Mouse (Mus musculus) heart, adult 2 months (tissue): ENCODE results near the gene Thap8. TPM values are rescaled to one million over a fixed set of nuclear protein-coding genes. Genes with fewer than 3 reads are reported as not detected.

Experiments
- DNase-seq, 2 experiments: peaks; one replicate each; pipeline ENCODE4 v3.0.0; 2021
- H3K27ac ChIP-seq: fragments of 200-600 bp; 2 replicates; pipeline ENCODE4 v1.8.1; 2022
- H3K27me3 ChIP-seq: fragments of 200-500 bp; 2 replicates; pipeline ENCODE4 v1.6.1; 2012; ENCODE audit warnings: mild to moderate bottlenecking, low read length, inconsistent platforms, mixed read lengths; ENCODE audit not compliant: control insufficient read depth, insufficient read depth
- H3K36me3 ChIP-seq: fragments of 200-500 bp; 2 replicates; pipeline ENCODE4 v1.6.1; 2012; ENCODE audit warnings: low read length, inconsistent platforms; ENCODE audit not compliant: control insufficient read depth, insufficient read depth
- H3K4me1 ChIP-seq: fragments of 200-500 bp; 2 replicates; pipeline ENCODE4 v1.6.1; 2011; ENCODE audit warnings: low read length; ENCODE audit not compliant: control insufficient read depth, insufficient read depth
- H3K4me3 ChIP-seq: fragments of 200-600 bp; 2 replicates; pipeline ENCODE4 v1.8.1; 2022
- H3K79me2 ChIP-seq: fragments of 200-500 bp; replicated peaks from 2 replicates; pipeline ENCODE4 v1.6.1; 2012; ENCODE audit warnings: mild to moderate bottlenecking, inconsistent platforms, low read length, moderate library complexity, mixed read lengths; ENCODE audit not compliant: control insufficient read depth, insufficient read depth
- H3K9ac ChIP-seq: fragments of 200-500 bp; 2 replicates; pipeline ENCODE4 v1.6.1; 2012; ENCODE audit warnings: low read depth, mild to moderate bottlenecking, control low read depth, inconsistent platforms, low read length, mixed read lengths
- CTCF ChIP-seq: fragments of 200-600 bp; IDR thresholded peaks from 2 replicates; pipeline ENCODE4 v1.8.1; 2022; ENCODE audit warnings: antibody characterized with exemption, mild to moderate bottlenecking, moderate library complexity
- EP300 ChIP-seq: fragments of 200-500 bp; IDR thresholded peaks from 2 replicates; pipeline ENCODE4 v1.6.1; 2011; ENCODE audit warnings: low read depth, low read length, control low read depth; ENCODE audit not compliant: insufficient read depth
- POLR2A ChIP-seq: fragments of 200-500 bp; IDR thresholded peaks from 2 replicates; pipeline ENCODE4 v1.6.1; 2011; ENCODE audit warnings: mild to moderate bottlenecking, low read depth, low read length, control low read depth; ENCODE audit not compliant: insufficient read depth
- WGBS: fragments of 180-500 bp; shearing (Covaris S2); methylation state at CpG from one replicate; pipeline ENCODE4 v1.1.7; 2018; 5-methylcytosine and 5-hydroxymethylcytosine counted together
- intact Hi-C: fragments of 180-260 bp; cut with DNase I; formaldehyde crosslinking; loops from one replicate; pipeline ENCODE4 v1.15.1; 2025
- polyA plus RNA-seq: library from polyadenylated mRNA; depleted of rRNA; stranded (reverse); fragments of >200 nt; gene quantifications from 2 replicates; pipeline ENCODE4 v1.2.3, GENCODE M21; 2012
- total RNA-seq, 2 experiments: library from RNA; stranded (reverse); gene quantifications; 2 replicates each; pipeline ENCODE4 v1.2.3; 2021

The Thap8 gene
- total and polyA plus RNA-seq, 3 experiments: 0.10 TPM; not detected in 2

DNA sequence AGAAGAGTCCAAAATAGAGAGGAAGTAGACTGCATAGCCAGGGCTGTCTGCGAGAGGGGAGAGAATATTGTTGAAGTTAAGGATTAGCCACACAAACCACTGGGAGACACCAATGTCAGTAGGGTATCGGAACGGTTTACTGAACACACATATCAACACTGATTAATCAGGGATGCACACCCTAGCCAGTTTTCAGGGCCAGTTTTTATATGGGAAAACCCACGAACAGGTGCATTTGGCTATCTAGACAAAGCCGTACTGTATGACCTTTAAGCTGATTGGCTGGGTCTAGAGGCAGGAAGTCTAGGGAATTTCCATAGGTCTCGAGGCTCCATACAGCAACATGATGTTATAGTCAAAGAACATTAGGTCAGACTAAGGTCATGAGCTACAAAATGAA lies 43.0 kb downstream of the Thap8 start:
- H3K4me3 ChIP-seq: peak overlapping the region; percentile 57
- H3K27ac ChIP-seq: peak overlapping the region; percentile 96
- no peak for TF ChIP-seq EP300
- TF ChIP-seq POLR2A: no peak
- no peak for TF ChIP-seq CTCF
- H3K4me1 ChIP-seq: peaks cover 1% of the 10 kb centered on the region; the same call in 1 of the 2 replicates
- H3K79me2 ChIP-seq: no peaks in the 10 kb centered on the region
- no peaks in the 10 kb centered on the region for H3K36me3 ChIP-seq
- intact Hi-C loops: loop anchor here (1.0 kb wide), 1 partner anchor 14 kb away; no protein-coding TSS in a partner anchor
- 25% methylated on average over 6 of the region's 6 CpGs for WGBS
- no peaks in the 10 kb centered on the region for H3K27me3 ChIP-seq
- DNase-seq: no peak
- H3K9ac ChIP-seq: peak overlapping the region; percentile 76

DNA sequence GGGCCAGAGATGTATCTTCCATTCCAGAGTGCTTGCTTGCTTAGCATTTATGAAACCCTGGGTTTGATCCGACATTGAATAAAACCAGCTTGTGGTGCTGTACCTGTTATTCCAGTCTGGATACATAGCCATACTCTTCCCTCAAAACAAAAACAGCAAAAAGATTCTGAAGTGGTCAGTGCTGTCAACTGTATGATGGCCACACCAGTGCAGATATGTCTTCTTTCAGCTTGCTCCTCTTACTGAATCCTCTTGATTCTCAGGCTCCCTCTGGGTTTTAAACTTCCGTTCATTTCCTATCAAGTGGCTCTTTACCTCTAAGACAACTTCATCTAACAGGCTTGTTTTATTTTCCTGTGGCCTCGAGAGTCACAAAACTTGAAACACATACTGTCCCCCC lies 43.9 kb downstream of the Thap8 start, which contains the start of gene Sdhaf1:
Gene Sdhaf1, minus strand, starts transcription at position 101 of the 400 bp plus-strand sequence.
- Histone ChIP-seq H3K27me3 (no peaks in the 10 kb centered on the region), H3K4me1 (peaks cover 1% of the 10 kb centered on the region; the same call in 1 of the 2 replicates), H3K36me3 (no peaks in the 10 kb centered on the region), H3K79me2 (no peaks in the 10 kb centered on the region), H3K4me3 (peak within 1 kb of the TSS; percentile 57; the same call in 1 of the 2 replicates), H3K9ac (peak within 1 kb of the TSS; percentile 76), H3K27ac (peak within 1 kb of the TSS; percentile 96)
- no peak for TF ChIP-seq EP300
- no peak for TF ChIP-seq POLR2A
- no peak for TF ChIP-seq CTCF
- DNase-seq: no peak
- 75% methylated on average over 3 of the region's 3 CpGs for WGBS
- intact Hi-C loops: loop anchor here (1.0 kb wide), 1 partner anchor 14 kb away; no protein-coding TSS in a partner anchor

DNA sequence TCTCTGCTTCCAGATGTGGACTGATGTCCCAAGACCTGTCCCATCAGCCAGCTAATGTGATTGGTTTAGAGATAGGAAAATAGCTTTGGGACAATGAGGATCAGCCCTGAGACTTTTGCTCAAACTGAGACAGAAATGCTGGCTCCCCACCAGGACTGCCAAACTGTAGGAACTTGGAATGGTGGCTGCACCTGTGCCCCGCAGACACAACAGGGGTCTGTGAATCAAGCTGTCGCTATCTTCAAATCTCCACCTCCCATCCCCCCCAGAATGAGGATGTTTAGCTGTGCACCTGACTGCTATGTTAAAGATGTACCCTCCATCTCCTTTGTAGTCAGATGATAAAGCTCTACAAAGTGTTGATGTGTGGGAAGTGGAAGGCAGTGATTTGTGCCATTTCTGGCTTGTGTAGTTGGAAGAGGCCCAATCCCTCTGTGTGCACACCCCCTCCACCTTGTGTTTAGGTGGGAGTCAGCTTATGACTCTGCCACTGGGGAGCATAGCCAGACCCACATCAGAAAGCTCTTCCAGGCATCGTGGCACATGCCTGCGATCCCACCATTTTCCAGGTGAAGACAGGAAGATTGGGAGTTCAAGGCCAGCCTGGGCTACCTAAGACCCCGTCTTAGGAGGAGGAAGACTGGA lies 44.5 kb downstream of the Thap8 start:
- Histone ChIP-seq H3K79me2 (no peaks in the 10 kb centered on the region), H3K36me3 (no peaks in the 10 kb centered on the region), H3K4me1 (peaks cover 1% of the 10 kb centered on the region; the same call in 1 of the 2 replicates), H3K4me3 (no peak overlapping the region), H3K9ac (no peak overlapping the region), H3K27me3 (no peaks in the 10 kb centered on the region), H3K27ac (no peak overlapping the region)
- 83% methylated on average over 5 of the region's 5 CpGs for WGBS
- no peak for TF ChIP-seq POLR2A
- TF ChIP-seq CTCF: no peak
- TF ChIP-seq EP300: no peak
- no peak for DNase-seq
- intact Hi-C loops: no loop called here

DNA sequence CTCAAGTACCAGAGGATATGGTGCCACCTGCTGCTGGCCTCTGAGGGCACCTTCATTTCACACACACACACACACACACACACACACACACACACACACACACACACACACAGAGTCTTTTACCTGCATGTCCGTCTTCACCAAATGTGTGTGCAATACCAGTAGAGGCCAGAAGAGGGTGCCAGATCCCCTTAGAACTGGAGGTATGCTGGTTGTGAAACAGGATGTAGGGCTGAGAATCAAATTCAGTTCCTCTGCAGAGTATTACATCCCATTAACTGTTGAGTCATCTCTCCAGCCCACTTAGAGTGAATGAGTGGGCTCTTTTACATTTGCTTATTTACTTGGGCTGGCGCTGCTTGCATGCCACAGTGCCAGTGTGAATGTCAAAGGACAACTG lies 45.5 kb downstream of the Thap8 start:
- Histone ChIP-seq H3K4me3 (no peak overlapping the region), H3K27me3 (no peaks in the 10 kb centered on the region), H3K79me2 (no peaks in the 10 kb centered on the region), H3K4me1 (peaks cover 1% of the 10 kb centered on the region; the same call in 1 of the 2 replicates), H3K9ac (no peak overlapping the region), H3K27ac (no peak overlapping the region), H3K36me3 (no peaks in the 10 kb centered on the region)
- intact Hi-C loops: no loop called here
- no peak for DNase-seq
- TF ChIP-seq EP300 (no peak), CTCF (peak; percentile 61), POLR2A (no peak)
- 54% methylated on average over 2 of the region's 2 CpGs for WGBS

DNA sequence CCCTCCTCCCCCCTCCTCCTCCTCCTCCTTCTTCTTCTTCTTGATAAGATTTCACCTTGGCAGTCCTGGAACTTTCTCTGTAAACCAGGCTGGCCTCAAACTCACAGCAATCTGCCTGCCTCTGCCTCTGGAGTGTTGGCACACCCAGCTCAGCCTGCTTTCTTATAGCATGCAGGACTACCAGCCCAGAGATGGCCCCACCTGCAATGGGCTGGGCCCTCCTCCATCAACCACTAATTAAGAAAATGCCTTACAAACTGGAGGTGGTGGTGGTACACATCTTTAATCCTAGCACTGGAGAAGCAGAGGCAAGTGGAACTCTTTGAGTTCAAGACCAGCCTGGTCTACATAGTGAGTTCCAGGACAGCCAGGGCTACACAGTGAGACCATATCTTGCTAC lies 46.5 kb downstream of the Thap8 start:
- H3K27me3 ChIP-seq: no peaks in the 10 kb centered on the region
- no peak overlapping the region for H3K4me3 ChIP-seq
- no peak overlapping the region for H3K9ac ChIP-seq
- H3K79me2 ChIP-seq: no peaks in the 10 kb centered on the region
- DNase-seq: no peak
- intact Hi-C loops: no loop called here
- no peak for TF ChIP-seq EP300
- TF ChIP-seq CTCF: no peak
- no peak for TF ChIP-seq POLR2A
- no peak overlapping the region for H3K27ac ChIP-seq
- H3K36me3 ChIP-seq: no peaks in the 10 kb centered on the region
- no peaks in the 10 kb centered on the region; the same call in 1 of the 2 replicates for H3K4me1 ChIP-seq

DNA sequence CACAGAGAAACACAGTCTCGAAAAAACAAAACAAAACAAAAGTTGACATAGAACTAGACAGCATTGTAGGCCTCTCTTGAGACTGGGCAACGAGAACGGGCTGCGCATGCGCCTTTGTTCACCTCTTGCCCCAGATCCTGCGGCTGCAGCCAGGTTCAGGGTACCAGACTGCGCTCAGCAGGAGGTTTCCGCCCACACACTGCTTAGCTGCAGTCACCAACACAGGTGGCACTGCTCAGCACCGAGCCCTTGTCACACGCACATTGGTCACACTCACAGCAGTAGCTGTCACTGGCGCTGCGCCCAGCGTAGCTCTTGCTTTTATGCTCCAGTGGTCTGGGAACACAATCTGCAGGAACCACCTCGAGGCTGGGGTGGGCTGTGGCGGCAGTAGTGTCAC lies 47.2 kb downstream of the Thap8 start:
- H3K27me3 ChIP-seq: no peaks in the 10 kb centered on the region
- no peak overlapping the region for H3K27ac ChIP-seq
- no peaks in the 10 kb centered on the region; the same call in 1 of the 2 replicates for H3K4me1 ChIP-seq
- H3K36me3 ChIP-seq: no peaks in the 10 kb centered on the region
- TF ChIP-seq POLR2A (no peak), EP300 (no peak), CTCF (no peak)
- no peak for DNase-seq
- no peaks in the 10 kb centered on the region for H3K79me2 ChIP-seq
- no peak overlapping the region for H3K4me3 ChIP-seq
- H3K9ac ChIP-seq: no peak overlapping the region
- 52% methylated on average over 15 of the region's 15 CpGs for WGBS
- intact Hi-C loops: no loop called here
